Mouse (Mus musculus) thymus, postnatal 4 days (tissue): ENCODE results near the gene Ghr.
A peak's percentile ranks its signal among the peaks of the same experiment; 100 is the strongest.

Experiments
- DNase-seq: peaks from one replicate; pipeline ENCODE4 v3.0.0; 2021

Gene Ghr

DNA sequence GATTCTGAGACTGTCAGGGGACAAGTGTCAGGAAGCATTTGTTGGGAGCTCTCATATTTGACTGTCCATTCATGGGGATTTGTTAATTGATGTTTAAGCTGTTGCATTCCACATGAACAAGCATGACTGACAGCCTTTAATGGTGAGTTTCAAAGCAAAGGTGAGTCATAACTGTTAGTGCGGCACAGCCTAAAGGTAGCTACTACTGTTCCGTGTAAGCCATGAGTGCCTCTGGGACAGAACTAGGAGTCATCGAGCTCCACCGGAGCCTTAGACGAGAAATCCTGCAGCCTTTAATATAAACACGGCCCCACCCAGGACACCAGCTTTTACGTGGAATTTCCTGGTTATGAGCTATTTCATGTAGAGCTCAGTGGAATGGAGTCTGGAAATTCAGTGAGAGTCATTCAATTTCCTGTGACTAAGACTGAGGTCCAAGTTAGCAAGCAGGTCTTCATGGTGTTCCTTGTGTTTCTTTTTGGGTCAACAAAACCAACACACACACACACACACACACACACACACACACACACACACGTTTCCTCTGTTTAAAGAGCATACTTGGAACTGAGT, 138.8 kb downstream of the Ghr start:
- DNase-seq, result no peak

DNA sequence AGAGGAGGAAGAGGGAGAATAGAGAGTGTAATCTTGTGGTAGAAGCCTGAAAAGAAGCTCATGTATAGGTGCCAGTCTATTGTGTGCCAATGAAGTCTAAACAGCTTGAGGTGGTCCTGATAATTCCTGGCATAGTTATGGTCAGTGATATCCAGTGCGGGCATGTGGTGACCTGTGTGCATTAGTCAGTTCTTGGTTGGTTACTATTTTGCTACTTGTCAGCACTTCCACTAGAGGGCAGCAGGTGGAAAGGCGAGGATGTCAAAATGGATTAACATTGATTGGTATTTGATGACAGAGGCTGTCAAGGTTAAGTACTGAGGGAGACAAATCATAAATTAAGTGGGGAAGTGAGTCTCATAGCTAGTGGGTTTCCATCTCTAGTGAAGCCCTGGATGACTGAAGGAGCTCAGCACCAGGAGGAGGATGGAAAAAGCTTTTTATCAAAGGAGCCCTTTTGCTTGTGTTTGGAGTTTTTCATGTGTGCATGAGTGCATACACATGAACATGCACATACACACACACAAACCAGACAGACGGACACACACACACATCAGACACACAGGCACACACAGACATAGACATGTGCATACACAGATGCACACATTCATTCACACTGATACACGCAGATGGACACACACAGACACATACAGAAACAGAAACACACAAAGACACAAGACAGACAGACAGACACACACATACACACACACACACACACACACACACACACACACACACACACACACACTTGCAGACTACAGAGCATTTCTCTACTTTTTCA, 141.6 kb downstream of the Ghr start:
- peak; percentile 30 for DNase-seq

DNA sequence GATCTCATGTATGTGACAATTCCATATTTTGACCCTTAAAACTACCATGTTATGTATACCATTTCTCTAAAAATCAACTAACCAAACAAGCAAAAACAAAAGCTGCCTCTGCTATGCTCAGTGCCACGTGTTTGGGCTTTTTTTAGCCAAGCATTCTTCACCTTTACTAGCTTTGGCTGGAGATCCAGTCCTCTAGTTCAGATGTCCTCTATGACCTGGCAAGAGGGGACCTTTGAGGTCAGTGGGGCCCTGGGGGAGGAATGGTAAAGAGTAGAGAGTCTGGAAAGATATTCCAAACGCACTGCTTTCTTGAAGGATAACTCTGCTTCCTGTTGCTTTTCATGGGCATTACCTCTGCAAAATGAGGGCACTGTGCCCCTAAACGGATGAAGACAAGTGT, 145.9 kb downstream of the Ghr start:
- DNase-seq, result no peak

DNA sequence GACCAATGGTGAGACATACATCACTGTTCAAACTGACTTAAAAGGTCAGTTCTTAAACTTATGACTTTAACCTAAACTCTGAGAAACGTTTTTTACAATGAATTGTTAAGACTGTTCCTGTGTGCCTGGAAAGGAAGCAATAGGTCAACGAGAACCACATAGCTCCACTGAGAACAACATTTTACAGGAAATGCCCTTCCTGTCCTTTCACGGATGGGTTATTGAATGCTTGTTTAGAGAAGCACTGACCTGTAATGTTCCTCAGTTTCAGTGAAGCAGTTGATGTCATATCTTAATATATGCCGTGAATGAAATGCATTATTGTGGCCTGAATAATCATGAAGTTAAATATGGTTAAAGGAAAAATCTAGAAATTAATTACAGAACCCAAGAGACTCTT, 147.7 kb downstream of the Ghr start:
- no peak for DNase-seq

DNA sequence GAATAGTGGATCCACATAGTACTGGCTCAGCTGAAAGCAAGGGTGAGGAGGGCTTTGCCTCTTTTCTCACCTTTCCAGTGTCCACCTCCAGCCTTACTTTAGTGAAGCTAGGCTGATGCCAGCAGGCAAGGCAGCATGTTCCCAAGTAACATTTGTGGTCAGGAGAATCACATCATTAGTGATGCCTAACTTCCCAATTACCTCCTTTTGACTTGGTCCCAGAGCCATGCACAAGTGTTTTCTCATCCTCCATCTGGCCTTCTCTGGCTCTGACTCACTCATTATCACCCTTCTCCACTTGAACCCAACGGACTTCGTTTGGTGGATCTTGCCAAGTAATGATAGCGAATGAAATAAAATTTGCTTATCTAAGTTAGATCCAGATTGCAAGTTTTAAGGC, 148.8 kb downstream of the Ghr start:
- DNase-seq, result no peak

DNA sequence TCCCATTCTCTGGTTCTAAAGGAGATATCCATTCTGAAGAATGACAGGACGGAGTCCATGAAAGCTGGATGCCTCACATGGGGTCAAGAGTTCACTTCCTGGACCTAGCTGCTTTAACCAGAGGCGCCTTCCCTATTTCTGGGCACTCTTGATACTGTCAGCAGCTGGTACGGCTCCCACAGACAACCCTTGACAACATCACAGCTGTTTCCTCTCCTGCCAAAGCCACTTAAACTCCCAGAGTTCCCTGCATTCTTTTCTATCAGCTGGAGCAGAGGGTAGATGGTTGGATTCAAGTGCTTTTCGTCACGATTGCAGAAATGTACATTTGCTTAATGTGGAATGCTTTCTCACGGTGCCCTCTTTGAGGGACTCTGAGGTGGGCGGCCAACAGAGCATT, 150.0 kb downstream of the Ghr start:
- DNase-seq, result no peak

DNA sequence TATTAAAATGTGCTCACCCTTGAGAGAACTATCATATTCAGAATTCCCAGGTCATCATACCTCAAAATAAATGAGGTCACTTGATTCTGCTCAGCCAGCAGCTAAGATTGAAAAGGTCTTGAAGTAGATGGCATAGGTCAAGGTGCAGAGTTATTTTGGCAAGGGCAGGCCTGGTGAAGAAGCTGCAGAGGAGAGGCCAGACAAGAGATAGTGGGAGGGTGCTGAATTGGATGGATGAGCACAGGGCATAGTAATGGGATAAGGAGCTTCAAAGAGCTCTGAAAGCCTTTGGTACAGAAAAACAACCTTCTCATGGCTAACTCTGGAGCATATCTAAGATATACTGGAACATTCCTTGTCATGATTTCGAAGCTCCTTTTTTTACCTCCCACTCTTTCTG, 150.5 kb downstream of the Ghr start:
- DNase-seq, result no peak

DNA sequence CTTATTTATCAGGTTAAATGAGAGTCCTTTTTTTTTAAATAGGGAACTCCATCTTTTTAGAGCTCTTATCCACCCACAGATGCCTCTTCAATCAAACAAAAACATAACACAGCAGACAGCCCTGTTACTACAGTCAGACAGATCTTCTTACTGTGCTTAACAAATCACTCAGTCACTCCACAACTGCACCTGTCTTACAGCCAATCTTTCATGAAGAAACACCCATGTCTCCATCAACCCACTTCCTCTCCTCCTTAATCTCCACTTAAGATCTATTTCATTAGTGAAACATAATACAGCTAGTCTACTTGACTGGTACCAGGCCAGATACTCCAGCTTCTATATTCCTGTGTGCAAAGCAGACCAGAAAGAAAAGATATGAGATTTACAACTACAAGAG, 153.9 kb downstream of the Ghr start:
- no peak for DNase-seq

DNA sequence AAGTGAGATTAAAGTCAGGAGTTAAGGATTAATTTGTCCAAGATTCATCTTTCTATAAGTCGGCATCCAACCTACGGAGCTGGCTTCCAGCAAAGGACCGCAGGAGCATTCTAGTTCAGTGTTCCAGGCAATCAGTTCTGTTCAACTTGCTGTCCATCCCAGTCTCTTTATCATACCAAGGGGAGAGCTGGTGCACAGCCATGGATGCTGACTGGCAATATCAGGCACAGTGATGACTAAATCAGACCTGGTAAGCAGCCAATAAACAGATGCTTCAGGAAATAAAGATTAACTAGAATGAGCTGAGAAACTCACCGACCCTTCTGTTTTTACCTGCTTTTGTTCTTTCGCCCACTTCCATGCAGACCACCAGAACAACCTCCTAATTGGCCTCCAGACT, 154.3 kb downstream of the Ghr start:
- no peak for DNase-seq

DNA sequence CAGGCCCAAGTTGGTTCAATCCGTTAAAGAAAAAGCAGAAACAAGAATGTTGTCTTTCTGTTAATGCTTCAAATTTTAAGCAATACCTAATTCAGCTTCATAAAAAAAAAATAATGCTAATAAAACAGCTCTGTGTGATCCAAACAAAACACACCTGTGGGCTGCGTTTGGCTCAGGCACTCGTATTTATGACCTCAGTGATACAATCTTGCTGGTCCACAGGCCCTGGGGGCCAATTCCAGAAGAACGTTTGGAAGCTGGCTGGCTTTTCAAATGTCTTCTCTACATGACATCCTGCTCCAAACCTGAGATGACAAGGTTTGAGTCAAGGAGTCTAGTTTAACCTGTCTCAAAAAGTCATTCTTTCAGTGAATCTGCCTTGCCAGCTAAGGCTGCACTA, 156.9 kb downstream of the Ghr start:
- DNase-seq, result no peak

DNA sequence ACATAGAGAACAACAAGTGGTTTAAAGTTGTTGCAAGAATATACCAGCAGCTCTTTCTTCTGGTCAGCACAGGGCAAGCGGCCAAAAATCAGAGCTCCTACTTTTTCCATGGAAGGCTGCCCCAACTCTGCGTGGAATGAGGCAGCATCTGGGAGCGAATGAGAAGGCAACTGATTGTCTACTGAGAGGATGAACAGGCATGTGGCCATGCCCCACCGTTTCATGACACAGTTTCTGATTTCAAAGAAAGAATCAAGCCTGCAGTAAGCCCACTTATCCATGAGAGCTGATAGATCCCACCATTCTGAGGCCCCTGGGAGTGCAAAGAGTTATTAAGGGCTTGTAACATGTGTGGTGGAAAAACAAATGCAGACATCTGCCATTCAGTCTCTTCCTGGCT, 160.1 kb downstream of the Ghr start:
- no peak for DNase-seq

DNA sequence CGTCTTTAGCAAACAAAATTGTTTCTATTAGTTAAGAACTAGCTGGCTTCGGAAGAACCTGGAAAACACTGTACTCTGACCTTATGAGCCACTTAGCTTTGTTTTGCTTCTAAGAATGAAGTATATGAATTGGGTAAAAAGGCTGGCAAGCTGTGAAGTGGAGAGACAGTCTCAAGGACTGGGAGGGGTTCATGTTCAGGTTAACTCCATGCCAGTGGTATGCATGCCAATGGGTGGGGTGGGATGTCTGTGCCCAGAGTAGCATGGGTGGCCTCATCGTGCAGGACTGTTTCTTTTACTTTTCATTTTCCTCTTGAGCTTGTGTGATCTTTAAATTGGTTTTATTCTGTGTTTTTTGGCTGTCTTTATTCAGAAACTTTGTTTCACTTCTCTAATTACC, 165.6 kb downstream of the Ghr start:
- no peak for DNase-seq

DNA sequence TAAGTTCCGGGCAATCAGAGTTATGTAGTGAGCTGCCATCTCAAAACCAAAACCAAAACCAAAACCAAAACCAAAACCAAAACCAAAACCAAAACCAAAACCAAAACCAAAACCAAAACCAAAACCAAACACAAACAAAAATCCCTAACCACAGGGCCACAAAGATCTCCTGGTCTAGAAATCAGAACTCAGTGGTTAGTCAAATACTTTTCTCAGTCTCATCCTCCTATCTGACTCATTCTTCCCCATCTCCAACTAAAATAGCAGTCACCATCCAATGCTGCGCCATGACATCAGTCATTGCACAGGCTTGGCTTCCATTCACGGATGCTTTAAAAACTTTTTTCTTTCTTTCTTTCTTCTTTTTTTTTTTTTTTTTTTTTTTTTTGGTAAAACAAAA, 170.2 kb downstream of the Ghr start:
- DNase-seq, result no peak

DNA sequence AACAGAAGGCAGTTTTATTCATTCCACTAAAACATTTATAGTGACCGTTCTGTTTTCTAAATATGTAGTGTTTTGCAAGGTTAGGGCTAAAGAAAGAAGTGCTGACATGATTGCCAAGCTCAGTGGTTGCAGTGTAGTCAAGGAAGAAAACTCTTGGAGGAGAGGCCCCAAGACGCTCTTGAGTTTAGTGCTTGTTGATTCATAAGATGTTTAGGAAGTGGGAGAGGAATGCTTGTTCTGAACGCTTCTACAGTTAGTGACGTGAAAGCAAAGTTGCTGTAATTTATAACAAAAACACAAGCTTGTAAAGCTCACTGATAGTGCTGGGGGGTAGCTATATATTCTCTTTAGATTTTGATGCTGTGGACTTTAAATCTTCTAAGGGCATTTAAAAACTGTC, 174.8 kb downstream of the Ghr start:
- DNase-seq, result no peak

DNA sequence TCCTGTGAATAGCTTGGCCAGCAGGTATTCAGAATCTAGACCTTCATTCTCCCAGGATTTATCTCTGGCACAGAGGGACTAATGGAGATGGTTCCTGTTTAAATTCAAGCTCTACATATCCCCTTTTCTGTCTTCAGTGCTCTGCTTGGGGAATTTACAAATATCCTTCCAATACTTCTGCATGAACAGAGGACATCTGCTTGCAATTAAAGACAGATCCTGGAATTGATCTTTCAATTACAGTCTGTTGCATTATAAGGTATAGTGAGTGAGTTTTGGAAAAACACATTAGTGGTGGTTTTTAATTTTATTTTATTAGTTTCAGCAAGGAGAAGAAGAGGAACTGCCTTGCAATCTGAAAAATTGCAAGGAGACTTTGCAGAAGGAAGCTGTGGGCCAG, 184.1 kb downstream of the Ghr start:
- no peak for DNase-seq

DNA sequence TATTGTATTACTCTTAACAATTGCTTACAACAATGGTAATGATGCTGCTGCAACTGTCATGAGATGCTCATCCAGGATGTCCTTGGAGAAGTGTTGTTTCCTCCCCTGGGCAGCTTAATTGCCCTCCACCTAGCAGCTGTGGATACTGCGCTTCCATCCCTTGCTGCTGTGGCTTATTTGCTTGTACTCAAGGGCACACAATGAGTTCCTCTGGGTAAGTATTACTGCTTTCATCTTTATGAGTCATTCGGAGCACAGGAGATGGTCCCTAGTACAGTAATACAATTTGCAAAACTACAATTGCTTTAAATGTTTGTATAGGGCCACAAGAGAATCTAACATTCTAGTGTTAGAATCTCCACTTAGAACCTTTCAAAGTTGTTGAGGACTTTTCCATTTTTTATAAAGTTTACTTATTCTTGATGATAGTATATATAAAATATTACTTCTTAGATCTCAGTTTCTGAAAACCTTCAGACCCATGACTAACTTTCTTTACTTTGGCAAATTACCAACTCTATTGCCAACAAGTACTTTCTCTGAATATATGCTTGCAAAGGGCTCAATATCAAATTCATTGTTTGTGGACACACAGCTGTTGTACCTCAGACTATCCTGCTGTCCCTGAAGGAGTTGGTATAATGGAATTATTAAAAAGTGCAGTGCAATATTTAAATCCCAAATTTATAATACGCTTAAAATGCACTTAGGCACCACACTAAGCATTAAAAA, 185.8 kb downstream of the Ghr start:
- no peak for DNase-seq

DNA sequence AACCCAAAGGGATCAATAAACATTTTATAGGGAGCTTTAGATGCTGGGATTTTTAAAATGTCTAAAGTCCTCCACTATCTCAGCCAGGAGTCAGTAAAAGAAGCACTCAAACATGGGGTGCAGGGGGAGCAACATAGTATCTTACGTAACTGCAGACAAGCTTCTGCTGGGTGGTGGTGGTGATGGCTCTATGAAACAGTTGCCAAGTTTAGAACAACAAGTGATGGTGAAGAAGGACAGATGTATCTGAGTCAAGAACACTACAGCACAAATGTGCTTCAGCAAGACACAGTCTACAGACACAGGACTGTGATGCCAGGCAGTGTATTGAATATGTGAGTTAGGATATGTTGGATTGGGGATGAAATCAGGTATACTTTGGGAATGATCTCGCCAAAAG, 187.1 kb downstream of the Ghr start:
- DNase-seq, result no peak

DNA sequence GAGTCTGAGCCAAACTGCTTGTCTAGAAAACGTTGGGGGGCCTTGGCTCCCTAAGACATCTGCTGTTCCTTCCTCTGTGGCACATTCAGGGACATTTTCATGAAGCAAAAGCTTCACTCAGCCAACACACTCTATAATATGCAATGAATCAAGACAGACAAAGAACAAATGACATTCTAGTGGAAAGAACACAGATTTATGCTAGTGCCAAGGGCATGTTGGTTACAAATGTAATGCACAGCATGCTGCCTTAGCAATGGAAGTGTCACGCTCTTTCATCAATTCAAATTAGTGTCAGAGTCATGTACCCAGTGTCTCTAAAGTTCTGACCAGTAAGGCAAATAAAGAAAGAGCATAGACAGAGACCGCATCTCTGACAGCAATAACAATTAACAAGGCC, 187.6 kb downstream of the Ghr start:
- DNase-seq, result no peak

DNA sequence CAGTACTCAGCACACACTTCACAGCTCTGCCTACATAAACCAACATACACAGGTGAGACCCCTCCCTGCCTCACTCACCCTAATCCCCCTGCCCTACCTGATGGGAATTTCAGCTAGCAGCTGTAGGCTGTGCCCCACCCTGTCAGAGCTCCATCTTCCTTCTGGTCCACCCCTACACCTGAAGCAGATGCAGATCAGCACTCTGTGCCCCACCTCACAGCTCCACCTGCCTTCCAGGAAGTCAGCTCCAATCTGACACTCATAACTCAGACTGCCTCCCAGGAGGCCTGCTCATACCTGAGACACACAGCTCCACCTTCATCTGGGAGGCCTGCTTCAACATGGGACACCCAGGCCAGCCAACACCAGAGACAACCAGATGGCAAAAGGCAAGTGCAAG, 192.6 kb downstream of the Ghr start:
- DNase-seq, result no peak

DNA sequence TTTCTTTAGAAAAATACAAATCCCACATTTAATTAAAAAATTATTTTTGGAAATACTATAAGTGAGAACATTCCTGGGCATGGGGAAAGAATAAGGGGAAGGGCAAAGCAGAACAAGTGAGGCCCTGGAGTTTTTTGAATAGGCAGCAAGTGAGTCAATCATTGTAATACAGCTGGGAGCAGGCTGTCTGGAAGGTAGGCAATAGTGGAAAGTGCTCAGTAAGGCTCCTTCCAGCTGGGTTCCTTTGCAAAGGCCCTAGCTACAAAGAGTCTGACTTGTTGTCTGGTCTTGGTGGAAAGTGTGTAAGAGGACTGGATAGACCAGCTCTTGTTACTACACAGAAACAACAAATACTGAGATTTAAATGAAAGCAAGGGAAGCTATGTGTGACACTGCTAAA, 194.3 kb downstream of the Ghr start:
- no peak for DNase-seq

DNA sequence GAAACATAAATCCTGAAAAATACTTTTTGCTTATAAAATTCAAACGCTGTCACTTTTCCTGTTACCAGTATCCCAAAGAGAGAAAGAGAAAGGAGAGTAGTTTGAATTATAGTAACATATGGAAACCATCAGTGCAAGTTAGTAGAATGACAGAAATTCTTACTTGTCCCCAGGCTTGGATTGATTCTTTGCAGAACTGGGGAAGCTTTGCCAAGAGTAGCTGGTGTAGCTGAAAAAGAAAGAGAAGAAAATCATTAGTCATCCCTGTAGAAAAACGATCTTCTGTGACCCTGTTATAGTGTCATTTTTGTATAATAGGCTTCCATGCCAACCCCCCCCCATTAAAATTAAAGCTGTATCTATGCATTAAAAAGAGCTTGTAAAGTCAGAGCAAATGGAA, 194.8 kb downstream of the Ghr start:
- no peak for DNase-seq

DNA sequence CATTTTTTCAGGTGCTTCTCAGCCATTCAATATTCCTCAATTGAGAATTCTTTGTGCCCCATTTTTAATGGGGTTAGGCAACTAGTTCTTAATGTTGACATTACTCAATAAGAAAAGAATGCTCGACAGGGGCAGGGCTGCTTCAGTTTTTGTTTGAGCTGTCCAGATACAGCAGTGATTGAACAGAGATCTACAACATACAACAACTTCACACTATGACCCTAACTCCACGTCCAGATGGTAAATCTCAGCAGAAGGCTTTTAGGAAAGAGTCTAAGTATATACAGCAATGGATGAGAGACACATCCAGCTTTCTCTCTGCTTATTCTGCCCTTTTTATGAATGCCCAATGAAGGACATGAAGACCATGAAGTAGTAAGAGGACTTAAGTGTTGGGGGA, 199.5 kb downstream of the Ghr start:
- no peak for DNase-seq

DNA sequence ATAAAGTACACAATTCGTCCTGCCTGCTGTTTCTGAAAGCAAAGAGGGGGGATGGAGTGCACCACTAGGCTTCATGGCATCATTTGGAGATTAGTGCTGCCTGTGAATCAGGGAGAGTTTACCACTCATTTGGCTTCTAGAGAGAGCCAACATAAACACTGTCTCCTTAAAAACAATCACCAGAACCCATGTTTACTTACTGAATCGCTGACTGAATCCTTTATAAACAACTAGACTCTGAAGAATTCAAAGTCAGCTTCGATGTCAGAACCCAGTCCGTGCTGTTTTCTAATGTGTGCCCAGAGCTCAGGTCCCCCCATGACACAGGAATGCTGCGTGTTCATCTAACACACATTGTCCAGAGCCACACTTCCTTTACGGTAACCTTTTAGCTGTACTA, 201.9 kb downstream of the Ghr start:
- no peak for DNase-seq

DNA sequence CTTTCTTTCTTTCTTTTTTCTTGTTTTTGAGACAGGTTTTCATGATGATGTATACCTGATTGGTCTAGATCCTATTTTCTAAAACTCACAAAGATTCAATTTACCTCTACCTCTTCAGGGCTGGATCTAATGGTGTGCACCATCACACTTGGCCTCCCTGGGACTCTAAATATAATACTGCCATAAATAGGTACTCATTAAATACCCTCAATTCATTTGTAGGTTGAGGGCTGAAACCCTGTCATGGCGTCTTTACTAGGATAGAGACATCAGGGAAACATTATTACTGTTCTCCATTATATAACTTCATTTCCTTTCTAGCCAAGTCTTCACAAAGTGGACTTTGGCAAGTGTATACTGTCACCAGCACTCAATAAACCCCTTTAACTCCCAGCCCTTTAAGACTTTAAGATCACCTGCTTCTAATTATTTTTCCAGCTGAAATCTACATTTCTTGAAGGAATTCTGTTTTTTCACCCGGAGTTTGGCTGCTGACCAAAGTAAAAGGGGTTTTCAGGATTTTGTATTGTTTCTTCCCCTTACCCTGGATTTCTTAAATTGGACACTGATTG, 214.9 kb downstream of the Ghr start:
- no peak for DNase-seq
